Mouse (Mus musculus) lung, postnatal 14 days (tissue): ENCODE measurements around the gene Gm21981.
A peak's percentile ranks its signal among the peaks of the same experiment; 100 is the strongest.

ENCODE experiments used
- DNase-seq: peaks from one replicate; pipeline ENCODE4 v3.0.0; 2021

Gene Gm21981

DNA sequence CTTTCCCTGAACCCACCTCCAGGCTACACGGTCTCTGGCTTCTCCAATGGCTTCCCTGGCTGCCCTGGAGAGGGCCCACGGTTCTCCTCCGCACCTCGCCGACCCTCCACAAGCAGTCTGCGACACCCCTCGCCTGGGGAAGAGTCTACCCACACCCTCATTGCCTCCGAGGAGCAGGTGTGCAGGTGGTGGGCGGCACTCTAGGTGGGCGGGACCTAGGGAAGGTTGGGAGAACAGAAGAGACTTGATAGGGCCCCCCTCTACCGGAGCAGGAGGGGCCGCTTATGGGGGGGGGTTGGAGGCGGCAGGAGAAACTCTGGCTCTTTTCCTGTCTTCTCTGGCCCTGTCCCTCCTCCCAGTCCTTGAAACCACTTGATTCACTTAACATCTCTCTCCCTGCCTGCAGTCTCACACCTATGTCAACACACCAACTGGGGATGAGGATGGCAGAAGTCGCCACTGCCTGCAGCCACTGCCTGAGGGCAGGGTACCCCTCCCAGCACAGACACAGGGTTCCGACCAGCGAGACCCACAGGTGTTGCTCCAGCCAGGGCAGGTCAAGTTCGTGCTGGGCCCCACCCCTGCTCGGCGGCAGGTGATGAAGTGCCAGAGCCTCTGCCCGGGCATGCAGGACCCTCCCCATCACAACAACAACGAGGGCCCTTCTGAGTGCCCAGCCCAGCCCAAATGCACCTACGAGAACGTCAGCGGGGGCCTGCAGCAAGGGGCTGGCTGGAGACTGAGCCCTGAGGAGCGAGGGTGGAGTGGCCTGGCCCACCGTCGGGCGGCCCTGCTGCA is 8.5 kb upstream of the Gm21981 start:
- DNase-seq, result no peak

DNA sequence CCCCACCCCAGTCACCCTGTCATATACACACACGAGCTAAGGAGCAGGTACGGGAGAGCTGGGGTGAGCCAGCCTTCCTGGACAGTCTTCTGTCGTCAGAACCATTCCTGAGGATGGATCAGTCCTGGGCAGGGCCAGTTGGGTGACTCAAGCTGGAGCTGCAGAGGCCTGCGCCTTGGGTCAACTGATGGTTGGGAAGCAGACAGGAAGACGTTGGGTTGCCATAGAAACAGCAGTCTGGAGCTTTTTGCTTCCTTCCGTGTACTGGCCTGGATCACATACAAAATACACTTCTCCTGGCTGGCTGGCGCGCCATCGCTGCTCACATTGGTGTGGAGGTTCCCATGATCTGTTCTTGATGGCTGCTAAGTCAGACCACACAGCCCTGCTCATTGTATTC is 7.5 kb upstream of the Gm21981 start:
- no peak for DNase-seq

DNA sequence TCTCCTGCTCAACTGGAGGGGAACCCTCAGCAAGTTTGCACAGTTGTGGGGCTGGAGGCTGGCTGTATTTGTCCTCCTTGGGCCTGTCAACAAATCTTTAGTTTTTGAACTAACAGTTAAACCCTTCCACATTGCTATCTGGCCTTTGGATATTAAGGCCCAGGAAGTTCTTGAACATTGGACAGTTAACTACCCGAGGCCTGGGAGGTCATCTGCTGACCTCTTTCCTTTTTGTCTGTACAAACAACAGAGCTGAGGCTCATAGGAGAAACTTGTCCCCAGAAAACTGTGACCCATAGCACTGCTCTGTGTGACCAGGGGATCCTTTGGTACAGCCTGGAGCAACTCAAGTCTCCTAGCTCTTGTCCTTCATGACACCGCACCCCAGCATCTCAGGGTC is 4.8 kb upstream of the Gm21981 start:
- no peak for DNase-seq

DNA sequence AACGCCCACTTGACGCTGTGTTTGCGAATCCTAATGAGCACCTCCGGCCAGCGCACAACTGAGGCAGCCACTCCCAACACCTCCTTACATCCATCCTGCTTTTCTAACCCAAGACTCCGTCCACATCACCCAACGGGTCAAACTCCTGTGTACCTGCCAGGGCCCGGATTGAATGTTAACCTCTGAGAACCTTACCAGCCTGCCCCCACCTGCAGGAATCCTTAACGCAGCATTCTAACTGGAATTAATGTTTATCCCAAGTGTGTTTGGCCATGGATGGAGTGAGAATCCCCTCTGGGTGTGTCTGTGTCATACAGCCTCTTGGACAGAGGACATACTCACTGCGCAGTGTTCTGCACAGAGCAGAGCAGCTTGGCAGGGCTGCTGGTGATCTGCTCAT is 3.9 kb upstream of the Gm21981 start:
- DNase-seq, result no peak

DNA sequence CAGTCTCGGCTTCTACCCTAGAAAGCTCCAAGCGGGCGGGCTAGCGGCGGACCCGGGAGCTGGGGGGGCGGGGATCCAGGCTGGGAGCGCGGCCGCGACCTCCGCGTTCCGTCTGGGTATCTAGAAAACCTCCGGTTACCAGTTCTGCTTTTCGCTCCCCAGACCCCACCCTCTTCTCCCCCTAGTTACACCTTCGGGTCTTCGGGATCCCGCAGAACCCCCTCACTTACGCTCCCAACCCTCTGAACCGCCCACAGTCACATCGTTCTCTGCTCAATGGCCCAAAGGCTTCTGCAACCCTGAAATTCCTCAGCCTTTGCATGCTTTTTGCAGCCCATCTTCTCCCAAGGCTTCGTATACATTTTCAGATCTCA is 1.1 kb upstream of the Gm21981 start:
- no peak for DNase-seq

DNA sequence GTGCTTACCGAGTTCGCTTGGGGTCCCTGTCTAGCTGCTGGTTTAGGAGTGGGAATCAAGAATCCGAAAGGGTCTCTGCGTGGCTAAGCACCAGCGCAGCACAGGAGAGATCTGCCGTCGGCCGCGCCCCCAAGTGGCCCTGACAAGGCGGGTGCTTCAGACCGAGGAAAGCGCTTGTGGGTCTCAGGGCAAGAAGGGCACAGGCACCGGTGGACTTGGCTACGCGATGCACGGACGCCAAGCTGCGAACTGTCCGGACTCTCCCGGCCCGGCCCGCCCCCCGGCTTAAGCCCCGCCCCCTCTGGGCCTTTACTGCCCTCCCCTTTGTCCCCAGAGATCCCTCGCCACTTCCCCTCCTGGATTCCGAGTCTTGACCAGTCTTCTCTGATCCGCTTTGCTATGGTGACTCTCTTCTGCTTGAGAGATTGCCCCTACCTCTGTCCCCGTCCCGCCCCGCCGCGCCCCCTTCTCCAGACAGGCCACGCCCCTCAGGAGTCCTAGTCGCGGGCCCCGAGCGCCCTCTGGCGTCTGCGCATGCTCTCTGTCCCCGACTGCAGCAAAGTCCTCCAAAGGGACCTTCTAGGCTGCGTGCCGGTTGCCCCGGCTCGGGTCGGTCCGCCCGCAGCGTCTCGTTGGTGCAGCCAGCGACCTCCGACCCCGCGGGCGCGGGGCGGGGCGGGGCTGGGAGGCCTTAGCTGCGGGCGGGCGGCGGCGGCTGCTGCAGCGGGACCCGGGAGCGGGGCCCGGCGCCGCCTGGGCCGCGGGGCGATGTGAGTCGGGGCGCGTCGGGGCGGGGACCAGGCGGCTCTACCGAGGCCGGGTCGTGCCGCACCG is 465 bp upstream of the Gm21981 start, which contains the start of gene Prickle4:
Prickle4 (minus strand) TSS at position 234 of the 834 bp plus-strand sequence.
- peak; percentile 99 for DNase-seq

DNA sequence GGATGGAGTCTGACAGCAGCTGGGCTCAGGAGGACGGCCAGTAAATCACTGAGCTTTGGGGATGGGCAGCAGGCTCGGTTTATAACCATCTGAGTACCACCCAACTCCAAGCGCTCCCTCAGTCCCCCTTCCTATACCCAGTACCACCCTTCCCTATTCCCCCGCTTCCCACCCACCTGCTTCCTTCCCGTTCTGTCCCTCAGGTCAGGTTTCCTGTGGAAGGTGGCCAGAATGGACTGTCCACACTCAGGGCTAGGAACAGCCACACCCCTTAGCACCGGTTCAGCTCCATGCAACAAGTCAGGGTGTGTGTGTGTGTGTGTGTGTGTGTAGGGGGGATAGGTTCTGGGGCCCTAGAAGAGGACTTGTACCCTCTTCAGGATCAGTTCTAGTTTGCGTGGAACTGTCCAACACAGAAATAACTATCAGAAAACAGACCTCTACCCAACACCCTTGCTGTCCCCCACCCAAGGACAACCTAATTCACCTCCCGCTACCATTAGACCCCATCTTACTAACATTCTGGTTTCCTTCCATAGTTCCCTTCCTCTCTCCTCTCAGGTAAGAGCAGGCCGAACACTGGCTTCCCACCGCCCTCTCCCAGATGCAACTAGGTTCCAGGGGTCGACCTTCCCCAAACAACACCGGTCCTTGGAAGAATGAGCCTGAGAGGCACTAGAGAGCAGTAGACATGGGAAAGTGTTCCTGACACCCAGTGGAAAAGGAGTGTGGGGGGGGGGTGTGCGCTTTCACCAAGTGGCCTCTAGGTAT is 399 bp downstream of the Gm21981 start:
- DNase-seq, result no peak

DNA sequence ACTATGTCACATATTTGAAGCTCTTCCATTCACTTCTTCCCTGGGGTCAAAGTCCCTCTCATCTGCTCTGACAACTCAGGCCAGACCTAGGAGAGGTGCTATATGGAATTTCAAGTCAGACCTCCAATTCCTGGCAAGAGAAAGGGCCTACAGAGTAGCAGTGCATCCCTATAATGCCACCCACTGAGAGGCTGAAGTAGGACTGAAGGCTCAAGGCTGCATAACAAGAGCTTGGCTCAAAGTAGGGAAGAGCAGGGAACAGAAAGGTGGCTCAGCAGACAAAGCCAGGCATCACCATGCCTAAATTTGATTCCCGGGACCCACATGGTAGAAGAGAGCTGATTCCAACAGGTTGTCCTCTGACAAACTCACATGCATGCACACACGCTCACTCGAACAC is 2.6 kb downstream of the Gm21981 start:
- no peak for DNase-seq

DNA sequence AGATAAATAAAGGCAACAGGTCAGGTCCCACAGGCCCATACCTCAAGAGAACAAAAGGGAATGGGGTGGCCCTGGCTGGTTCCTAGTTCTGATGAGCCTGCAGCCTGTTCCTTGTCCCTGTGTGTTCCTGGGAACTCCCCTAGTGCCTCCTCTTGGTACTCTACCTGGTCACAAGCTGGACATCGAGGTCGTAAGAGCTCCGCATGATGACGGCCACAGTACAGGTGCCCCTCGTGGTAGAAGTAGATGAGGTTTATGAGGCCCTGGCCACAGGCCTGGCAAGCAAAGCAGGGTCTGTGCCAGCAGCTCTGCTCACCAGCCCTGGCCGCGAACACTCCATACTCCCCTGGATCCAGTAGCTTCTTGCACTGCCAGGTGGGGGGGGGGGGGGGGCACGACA is 4.4 kb downstream of the Gm21981 start:
- no peak for DNase-seq

DNA sequence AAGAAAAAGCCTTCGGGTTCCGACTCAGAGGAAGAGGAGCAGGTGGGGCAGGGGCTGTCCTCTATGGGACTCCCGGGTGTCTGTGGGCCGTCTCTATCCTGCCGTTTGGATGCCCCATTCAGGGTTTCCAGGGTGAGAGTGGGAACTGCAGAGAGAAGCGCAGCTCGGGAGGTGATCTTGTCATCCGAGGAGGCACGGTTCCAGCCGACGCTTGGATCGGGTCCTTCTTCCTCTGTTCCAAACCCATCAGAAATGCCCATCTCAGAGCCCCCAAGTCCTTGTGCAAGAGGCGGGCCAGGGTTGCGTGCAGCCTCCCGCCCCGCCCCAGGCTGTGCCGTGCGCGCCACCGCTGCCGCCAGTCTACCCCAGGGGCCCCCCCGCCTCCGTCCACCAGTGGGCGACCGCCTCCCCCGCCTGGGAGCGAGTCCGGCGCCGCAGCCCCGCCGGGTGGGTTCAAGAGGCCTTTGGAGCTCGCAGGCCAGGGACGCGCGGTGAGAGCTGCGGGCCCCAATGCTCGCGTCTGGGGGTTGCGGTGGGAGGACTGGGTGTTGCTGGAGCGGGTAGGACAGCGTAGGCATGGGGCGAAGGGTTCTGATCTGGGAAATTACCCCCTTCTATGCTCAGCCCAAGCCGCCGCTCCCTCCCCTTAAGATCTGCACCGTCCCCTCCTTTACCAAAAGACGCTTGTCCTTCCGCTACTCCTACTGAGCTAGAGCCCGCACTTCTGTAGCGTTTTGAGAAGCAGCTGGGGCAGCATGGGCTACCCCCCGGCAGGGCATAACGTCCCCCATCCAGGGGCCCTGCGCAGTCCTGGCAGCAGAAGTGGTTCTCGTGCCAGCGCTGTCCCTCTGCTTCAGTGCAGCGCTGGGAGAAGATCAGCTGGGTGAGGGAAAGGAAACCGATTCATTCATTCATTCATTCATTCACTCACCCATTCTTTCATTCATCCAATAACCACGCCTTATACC is 5.4 kb downstream of the Gm21981 start, which contains the start of gene Frs3:
Frs3 (plus strand) TSS at position 423 of the 968 bp plus-strand sequence.
- peak; percentile 59 for DNase-seq

DNA sequence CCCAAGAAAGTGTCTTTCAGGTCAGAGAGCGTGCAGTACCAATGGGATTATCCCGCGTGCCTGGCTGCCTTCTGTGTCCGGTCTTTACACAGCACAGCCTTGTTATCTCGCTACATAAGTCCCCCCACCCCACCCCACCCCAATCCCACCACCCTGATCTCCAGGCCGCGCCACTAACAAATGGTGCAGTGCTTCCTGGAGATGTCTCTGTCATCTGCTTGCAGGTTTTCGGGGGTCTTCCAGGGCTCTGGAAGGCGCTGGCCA is 6.0 kb downstream of the Gm21981 start, which contains the start of gene Tomm6:
Tomm6 (minus strand) TSS at position 43 of the 264 bp plus-strand sequence.
- DNase-seq, result no peak

DNA sequence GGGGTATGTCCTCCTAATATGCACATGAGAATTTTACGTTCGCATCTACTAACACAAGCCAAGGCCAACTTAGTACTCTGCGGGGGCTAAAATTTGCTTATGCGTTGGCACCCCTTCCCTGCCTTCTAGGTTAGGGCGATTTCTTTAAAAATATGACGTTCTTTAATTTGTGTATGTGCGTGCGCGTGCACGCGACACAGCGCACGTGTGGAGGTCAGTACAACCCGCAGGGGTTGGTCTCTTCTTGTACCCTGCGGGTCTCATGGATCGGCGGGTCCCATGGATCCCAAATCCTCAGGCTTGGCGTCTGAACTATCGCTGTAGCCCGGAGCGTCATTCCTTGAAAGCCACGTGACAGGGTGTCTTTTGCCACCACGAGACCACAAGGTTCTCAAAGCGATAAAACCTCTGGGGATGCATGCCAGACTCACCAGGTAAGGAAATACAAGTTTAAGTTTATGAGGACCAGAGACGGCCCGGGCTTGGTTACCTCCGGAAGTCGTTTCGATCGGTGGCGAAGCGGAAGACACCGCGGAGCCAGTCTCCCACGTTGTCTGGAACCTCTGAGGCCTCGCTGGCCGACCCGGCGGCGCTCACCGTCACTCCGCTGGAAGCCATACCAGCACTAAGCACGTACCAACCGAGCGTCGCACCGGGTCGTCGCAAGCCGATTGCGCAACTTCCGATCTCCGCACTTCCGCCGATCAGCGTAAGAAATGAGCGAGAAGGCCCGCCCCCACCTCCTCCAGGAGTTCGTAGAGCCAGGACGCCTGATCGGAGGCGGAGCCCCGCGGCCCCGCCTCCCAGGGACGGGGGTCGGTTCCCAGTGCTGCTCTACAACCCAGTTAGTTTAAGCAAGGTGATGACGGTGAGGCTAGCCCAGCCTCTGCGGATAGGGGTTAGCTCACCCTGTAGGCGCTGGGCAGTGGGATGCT is 6.6 kb downstream of the Gm21981 start:
- DNase-seq, result peak; percentile 96

DNA sequence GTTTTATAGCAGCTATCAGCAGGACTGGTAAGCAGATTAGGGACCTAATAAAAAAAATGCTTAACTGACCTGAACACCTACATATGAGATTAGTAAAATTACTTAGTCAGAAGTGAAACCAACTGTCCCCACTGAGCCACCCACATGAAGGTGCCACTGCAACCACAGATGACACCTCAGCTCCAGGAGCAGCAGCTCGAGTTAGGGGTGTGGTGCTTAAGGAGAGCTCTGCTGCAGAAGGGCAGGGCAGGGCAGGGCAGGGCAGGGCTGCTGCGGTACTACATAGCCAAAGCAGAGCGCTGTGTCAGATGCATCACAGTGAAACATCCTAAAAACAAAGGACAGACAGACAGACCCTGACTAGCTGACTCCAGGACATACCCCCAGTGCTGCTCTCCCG is 11.4 kb downstream of the Gm21981 start:
- no peak for DNase-seq

DNA sequence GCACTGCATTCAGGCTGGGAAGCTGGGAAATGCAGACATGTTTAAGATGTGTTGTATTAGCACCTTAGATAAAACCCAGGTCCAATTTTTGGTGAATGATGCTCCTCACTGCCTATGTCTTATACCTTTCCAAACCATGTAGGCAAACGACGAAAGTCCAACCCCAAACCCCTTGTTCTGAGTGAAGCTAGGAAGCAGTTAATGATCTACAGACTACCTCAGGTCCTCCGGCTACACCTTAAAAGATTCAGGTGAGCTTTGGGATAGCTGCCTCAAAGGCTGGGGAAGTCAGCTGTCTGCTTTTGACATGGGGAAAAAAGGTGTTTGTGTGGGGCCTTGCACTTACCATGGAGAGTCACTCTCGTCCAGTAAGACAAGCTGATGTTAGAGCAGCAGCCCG is 15.6 kb downstream of the Gm21981 start:
- no peak for DNase-seq

DNA sequence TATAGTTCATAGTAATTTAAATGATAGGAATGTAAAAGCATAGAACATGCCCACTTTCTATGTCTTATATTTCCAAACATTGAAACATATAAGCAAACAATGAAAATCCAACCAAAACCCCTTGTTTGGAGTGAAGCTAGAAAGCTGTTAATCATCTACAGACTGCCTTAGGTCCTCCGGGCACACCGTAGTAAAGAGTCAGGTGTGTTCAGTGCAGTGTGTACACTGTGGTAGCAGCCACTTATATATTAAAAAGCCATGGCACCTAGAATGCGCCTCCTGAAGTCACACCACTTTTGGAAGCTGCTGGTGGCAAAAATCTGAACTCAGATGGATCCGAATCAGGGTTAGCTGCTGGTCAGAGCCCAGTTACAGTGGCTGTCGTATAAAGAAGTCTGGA is 16.0 kb downstream of the Gm21981 start:
- no peak for DNase-seq

DNA sequence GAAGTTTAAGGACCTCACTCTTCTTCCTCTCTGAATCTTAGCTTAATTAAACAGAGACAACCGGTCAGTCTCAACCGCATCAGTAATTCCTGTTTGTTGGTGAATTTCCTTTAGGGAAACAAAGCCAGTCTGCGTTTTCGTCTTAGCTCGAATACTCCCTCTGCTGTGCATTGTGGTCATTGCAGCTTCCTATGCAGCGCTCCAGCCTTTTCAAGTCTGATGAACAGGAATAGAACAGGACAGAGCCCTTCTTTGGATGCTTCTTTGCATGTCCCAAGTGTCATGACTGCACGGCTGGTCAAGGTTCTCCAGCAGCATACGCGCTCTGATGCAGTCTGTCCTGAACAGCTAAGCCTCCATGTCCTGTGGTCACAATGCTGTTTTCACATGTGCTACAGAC is 17.7 kb downstream of the Gm21981 start:
- DNase-seq, result peak; percentile 86

DNA sequence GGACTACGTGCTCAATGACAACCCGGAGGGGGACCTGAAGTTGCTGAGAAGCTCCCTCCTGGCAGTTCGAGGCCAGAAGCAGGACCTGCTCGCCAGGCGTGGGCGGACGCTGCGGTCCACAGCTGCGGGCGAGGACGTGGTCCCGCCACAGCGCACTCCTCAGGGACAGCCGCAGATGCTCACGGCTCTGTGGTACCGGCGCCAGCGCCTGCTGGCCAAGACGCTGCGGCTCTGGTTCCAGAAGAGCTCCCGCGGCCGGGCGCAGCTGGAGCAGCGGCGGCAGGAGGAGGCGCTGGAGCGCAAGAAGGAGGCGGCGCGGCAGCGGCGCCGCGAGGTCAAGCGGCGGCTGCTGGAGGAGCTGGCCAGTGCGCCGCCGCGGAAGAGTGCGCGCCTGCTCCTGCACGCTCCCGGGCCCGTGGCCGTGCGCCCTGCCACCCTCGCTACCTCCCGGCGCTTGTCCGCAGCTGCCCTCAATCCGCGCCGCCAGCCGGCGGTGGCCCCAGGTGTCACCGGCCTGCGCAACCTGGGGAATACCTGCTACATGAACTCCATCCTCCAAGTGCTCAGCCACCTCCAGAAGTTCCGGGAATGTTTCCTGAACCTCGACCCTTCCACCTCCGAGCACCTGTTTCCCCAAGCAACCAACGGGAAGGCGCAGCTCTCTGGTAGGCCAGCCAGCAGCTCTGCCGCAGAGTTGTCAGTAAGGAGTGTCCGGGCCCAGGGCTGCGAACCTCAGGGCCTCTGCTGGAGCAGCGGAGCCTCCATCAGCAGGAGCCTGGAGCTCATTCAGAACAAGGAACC is 21.7 kb downstream of the Gm21981 start:
- peak; percentile 73 for DNase-seq

DNA sequence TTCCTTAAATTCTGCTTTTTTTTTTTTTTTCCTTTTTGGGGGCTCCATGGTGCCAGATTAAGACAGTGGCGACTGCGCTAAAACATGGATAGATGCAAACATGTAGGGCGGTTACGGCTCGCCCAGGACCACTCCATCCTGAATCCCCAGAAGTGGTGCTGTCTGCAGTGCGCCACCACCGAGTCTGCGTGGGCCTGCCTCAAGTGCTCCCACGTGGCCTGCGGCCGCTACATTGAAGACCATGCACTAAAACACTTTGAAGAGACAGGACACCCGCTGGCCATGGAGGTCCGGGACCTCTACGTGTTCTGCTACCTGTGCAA is 22.3 kb downstream of the Gm21981 start:
- no peak for DNase-seq

DNA sequence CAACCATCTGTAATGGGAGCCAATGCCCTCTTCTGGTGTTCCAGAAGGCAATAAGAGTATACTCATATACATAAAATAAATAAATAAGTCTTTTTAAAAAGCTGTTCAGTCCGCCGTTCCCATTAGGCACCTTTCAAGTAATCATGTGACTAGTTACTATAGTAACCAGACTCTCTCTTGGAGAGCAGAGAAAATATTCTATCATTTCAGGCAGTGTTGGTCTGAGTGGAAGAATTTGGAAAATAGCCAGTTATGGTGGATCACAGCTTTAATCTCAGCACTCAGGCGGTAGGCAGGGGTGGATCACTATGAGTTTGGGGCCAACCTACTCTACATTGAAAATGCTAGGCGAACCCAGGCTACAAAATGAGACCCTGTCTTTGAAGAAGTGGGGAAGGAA is 25.1 kb downstream of the Gm21981 start:
- DNase-seq, result no peak

DNA sequence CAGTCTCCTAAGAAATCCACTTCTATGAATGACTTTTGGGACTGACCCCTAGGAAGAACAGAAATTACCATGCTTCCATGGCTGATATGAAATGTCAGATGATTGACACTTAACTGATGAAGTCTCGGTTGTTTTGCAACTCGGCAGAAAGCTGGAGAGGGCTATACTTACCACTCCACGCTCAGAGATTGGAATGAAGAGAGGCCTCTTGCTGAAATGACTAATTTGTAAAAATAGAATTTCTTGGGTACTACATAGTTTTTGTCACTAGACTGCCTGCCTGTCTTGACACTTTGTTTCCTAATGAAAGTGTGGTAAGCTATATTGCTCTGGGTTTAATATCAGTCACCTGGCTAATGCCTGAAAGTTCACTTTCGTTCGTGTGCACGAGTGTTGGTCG is 29.8 kb downstream of the Gm21981 start:
- no peak for DNase-seq
